Mouse (Mus musculus) cortical plate, adult 2 months (tissue): ENCODE measurements at regions not wholly inside any gene's neighbourhood (a gene's known extent, or its start where the extent isn't known, plus 50 kb on each side); places are given as distances from the start of the nearest gene placed in this dataset.

Experiments
- H3K27ac ChIP-seq: fragments of 200-500 bp; 2 replicates; pipeline ENCODE4 v1.5.1; 2012; ENCODE audit warnings: low read length, control low read depth, inconsistent platforms; ENCODE audit not compliant: insufficient read depth
- H3K4me1 ChIP-seq: fragments of 200-500 bp; 2 replicates; pipeline ENCODE4 v1.6.1; 2011; ENCODE audit warnings: low read length; ENCODE audit not compliant: control insufficient read depth, insufficient read depth
- H3K4me3 ChIP-seq: fragments of 200-500 bp; 2 replicates; pipeline ENCODE4 v1.5.1; 2011; ENCODE audit warnings: mild to moderate bottlenecking, low read length, control low read depth; ENCODE audit not compliant: insufficient read depth
- CTCF ChIP-seq: fragments of 200-500 bp; IDR thresholded peaks from 2 replicates; pipeline ENCODE4 v1.5.1; 2011; ENCODE audit warnings: mild to moderate bottlenecking, control low read depth, low read length; ENCODE audit not compliant: insufficient read depth; ENCODE audit errors: extremely low read depth
- POLR2A ChIP-seq: fragments of 200-500 bp; IDR thresholded peaks from 2 replicates; pipeline ENCODE4 v1.6.1; 2011; ENCODE audit warnings: mild to moderate bottlenecking, low read length, control low read depth; ENCODE audit not compliant: insufficient read depth; ENCODE audit errors: extremely low read depth

GRCm38 (mm10) chr5:91303702-91304101 is 99.1 kb downstream of the Btc start:
- H3K4me1 ChIP-seq = no peaks in the 10 kb centered on the region
- H3K4me3 ChIP-seq = no peak overlapping the region
- TF ChIP-seq POLR2A = no peak
- no peak for TF ChIP-seq CTCF
- no peak overlapping the region for H3K27ac ChIP-seq

DNA sequence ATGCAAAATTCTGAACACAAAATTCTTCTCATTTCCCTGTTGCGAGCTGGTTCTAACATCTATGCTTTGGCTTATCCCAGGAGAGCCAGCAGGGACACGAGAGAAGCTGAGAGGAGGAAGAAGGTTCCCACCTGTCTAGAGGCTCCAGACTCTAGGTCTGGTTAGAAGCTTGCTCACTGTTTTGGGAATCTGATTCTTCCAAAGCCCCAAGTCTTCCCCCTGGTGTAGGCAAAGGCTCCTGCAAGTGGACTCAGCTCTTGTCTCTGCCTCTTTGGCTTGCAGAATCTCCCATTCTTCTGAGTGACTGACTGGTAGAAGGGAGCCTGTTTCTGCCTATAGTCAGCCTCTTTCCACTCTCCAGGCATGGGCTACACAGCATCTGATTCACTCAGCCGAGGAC is 95.8 kb downstream of the Btc start:
- no peak for TF ChIP-seq CTCF
- no peak overlapping the region for H3K27ac ChIP-seq

More for the DNA sequence above, 95.8 kb downstream of the Btc start:
- Histone ChIP-seq H3K4me1 (no peaks in the 10 kb centered on the region), H3K4me3 (no peak overlapping the region)
